16 mouse cellular contexts compared by ENCODE assay signal in the genomic region with DNA sequence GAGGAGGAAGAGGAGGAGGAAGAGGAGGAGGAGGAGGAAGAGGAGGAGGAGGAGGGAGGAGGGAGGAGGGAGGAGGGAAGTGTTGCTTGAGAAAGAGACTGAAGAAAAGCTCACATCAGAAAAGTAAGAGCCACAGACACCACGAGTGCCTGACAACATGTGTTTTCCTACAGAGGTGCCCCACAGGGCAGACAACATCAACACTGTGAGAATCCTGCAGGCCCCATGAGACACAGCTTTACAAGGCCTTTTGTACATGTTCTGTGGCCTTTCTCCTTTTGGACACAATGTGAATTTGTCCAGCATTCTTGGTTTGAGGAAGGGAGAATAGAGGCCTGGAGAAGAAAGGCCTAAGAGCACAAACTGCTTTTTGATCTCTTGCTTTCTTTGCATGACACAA.
"Had no signal": no experiment of that assay in that cellular context is flagged by ENCODE, and none has a peak within 500 bp of the region (broad histone marks: within the 10 kb centered on the region; RNA-seq: fewer than 3 reads in every experiment).

No protein-coding gene starts in this region.

- H3K4me1 ChIP-seq: heart, embryonic 13.5 days; heart, embryonic 15.5 days; intestine, embryonic 15.5 days; limb, embryonic 10.5 days; limb, embryonic 12.5 days; liver, embryonic 13.5 days; liver, embryonic 15.5 days had no signal

- H3K4me2 ChIP-seq: heart, embryonic 13.5 days; heart, embryonic 15.5 days; hindbrain, embryonic 13.5 days; hindbrain, embryonic 15.5 days; intestine, embryonic 15.5 days; limb, embryonic 12.5 days; liver, embryonic 11.5 days; liver, embryonic 13.5 days; liver, embryonic 15.5 days had no signal

- H3K27ac ChIP-seq: gastrocnemius, adult 2 months; heart, adult 2 months; heart, embryonic 13.5 days; heart, embryonic 15.5 days; hindbrain, embryonic 10.5 days; hindbrain, embryonic 13.5 days; hindbrain, embryonic 15.5 days; intestine, embryonic 15.5 days; layer of hippocampus, adult 2 months; left cerebral cortex, adult 2 months; limb, embryonic 10.5 days; limb, embryonic 12.5 days; liver, embryonic 13.5 days; liver, embryonic 15.5 days had no signal

- ATAC-seq: inflammation-experienced regulatory T-cells, adult 6 months had no signal

- H3K4me3 ChIP-seq: gastrocnemius, adult 2 months; heart, adult 2 months; heart, embryonic 13.5 days; heart, embryonic 15.5 days; hindbrain, embryonic 10.5 days; hindbrain, embryonic 13.5 days; hindbrain, embryonic 15.5 days; intestine, embryonic 15.5 days; layer of hippocampus, adult 2 months; left cerebral cortex, adult 2 months; limb, embryonic 10.5 days; limb, embryonic 12.5 days; liver, embryonic 13.5 days; liver, embryonic 15.5 days had no signal

- H3K36me3 ChIP-seq: heart, embryonic 13.5 days; heart, embryonic 15.5 days; hindbrain, embryonic 10.5 days; hindbrain, embryonic 13.5 days; hindbrain, embryonic 15.5 days; intestine, embryonic 15.5 days; limb, embryonic 10.5 days; limb, embryonic 12.5 days; liver, embryonic 13.5 days; liver, embryonic 15.5 days had no signal

- H3K27me3 ChIP-seq: heart, embryonic 15.5 days; liver, embryonic 13.5 days; liver, embryonic 15.5 days had no signal

- H3K9ac ChIP-seq: heart, embryonic 13.5 days; heart, embryonic 15.5 days; hindbrain, embryonic 13.5 days; hindbrain, embryonic 15.5 days; intestine, embryonic 15.5 days; limb, embryonic 12.5 days; liver, embryonic 13.5 days; liver, embryonic 15.5 days had no signal

- H3K9me3 ChIP-seq: heart, embryonic 13.5 days; heart, embryonic 15.5 days; hindbrain, embryonic 10.5 days; hindbrain, embryonic 13.5 days; hindbrain, embryonic 15.5 days; intestine, embryonic 15.5 days; limb, embryonic 10.5 days; limb, embryonic 12.5 days; liver, embryonic 13.5 days; liver, embryonic 15.5 days had no signal
